Mouse (Mus musculus) brain, embryonic 14.5 days (tissue): Measurements from ENCODE around the gene Ncoa5.

Experiments
- CTCF ChIP-seq: fragments of 200-500 bp; IDR thresholded peaks from 2 replicates; pipeline ENCODE4 v1.5.1; 2012; ENCODE audit warnings: inconsistent platforms, mild to moderate bottlenecking, moderate library complexity, borderline replicate concordance; ENCODE audit not compliant: insufficient read depth, insufficient read length; ENCODE audit errors: extremely low read depth
- POLR2A ChIP-seq: fragments of 200-500 bp; IDR thresholded peaks from 2 replicates; pipeline ENCODE4 v1.6.1; 2012; ENCODE audit warnings: mild to moderate bottlenecking, inconsistent platforms, borderline replicate concordance; ENCODE audit not compliant: poor library complexity, insufficient read depth, insufficient read length, severe bottlenecking; ENCODE audit errors: extremely low read depth

- no peak for TF ChIP-seq CTCF
- no peak for TF ChIP-seq POLR2A
These were observed 48.7 kb downstream of the Ncoa5 start for GRCm38 (mm10) chr2:164985962-164986361.
